Mouse (Mus musculus): ENCODE data around the gene Naa16. TPM values are rescaled to one million over a fixed set of nuclear protein-coding genes. Genes with fewer than 3 reads are reported as not detected.
A peak's percentile ranks its signal among the peaks of the same experiment; 100 is the strongest.
"Not testable (repeated sequence)": the region's sequence is repeated elsewhere in the genome, so short reads cannot be mapped to it uniquely, and the experiment has no call there.

Gene Naa16
- polyA plus RNA-seq (2012; rRNA removed), result 4.6 and 9.1 TPM in 2 replicates
- polyA plus RNA-seq (2014; fragmentation: Nextera tagmentation; extraction: Ambion mirVana), result 24.2 and 26.7 TPM in 2 replicates

DNA sequence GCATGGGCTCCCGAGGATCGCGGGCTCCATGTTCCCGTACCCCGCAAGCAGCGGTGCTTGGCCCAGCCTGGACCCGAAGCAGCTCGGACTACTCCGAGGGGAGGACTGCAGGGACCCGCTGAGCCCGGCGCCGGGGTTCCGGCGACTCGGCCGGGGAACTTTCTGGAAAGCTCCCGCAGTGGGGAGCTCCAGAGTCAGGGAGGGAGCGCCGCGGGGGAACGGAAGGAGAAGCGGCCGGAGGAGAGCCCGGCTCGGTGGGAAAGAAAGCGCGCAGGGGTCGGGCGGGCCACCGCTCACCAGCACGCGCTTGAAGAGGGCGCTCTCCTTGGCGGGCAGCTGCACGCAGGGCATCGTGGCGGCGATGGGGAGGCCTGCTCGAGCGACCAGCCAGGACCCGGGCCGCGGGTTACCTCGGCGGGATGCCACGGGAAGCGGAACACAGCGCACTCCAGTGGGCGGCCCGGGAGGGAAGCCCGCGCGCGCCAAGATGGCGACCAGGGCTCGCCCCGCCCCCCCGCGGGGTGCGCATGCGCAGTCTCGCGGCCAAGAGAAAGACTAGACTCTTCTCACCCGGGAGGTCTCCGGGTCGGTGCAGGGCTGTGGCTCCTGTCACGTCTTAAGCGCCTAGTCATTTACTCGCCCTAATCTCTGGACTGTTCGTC is at the start of gene Naa16:
TSS of gene Naa16 (minus strand) at position 514 of the 662 bp plus-strand sequence.
- H3K36me3 ChIP-seq (replicated peaks; ENCODE audit: control insufficient read depth, insufficient read depth, low read depth), result peaks cover 8% of the 10 kb centered on the region
- peaks cover 13 to 16% of the 10 kb centered on the region in 2 experiments for H3K4me1 ChIP-seq (replicated peaks; ENCODE audit: control insufficient read depth in 2 of 2, insufficient read depth in 2 of 2, low read length in 1 of 2)
- under 1% methylated on average over 71 of the region's 71 CpGs for WGBS (ENCODE audit: insufficient replicate concordance)
- H3K9ac ChIP-seq (replicated peaks), result peak within 1 kb of the TSS; percentile 82
- DNase-seq (ENCODE audit: low read depth in 3 of 3, low spot score in 3 of 3) (peak; percentile 89 to 90 (median 89)), ATAC-seq (ENCODE audit: insufficient read depth) (peak; percentile 93)
- H3K9me3 ChIP-seq (ENCODE audit: control insufficient read depth, low read length), result no peaks in the 10 kb centered on the region
- H3K27ac ChIP-seq, result peak within 1 kb of the TSS; percentile 91
- H3K4me2 ChIP-seq (ENCODE audit: low read depth), result peak within 1 kb of the TSS; percentile 94
- peak within 1 kb of the TSS; percentile 74 to 75 for H3K4me3 ChIP-seq (ENCODE audit: insufficient read depth in 1 of 2, low read depth in 2 of 2, low read length in 2 of 2)
- no peaks in the 10 kb centered on the region for H3K27me3 ChIP-seq (ENCODE audit: control insufficient read depth, insufficient read depth, low read length)
- TF ChIP-seq CTCF (IDR thresholded peaks at IDR 0.05; ENCODE audit: low read depth) (peak; percentile 70), EP300 (IDR thresholded peaks at IDR 0.05; ENCODE audit: low read depth) (no peak)

DNA sequence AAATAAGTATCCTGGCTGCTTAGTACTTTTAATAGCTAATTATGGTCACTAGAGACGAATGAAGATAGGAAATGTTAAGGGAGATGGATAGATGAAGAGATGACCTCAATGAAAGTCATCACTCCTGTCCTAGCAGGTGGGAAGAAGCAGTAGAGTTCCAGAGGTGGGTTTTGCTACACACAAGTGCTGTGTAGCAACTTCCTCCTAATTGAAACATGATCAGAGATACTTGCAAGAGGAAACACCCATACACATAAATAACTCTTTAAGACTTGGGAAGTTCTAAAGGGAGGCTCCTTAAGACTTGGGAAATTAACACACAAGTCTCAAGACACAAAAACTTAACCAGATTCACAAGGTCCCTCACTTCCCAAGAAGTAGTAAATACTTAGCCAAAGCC is 43.5 kb upstream of the Naa16 start:
- DNase-seq (ENCODE audit: low read depth in 3 of 3, low spot score in 3 of 3) (no peak), ATAC-seq (ENCODE audit: insufficient read depth) (no peak)
- no peak overlapping the region for H3K9ac ChIP-seq (replicated peaks)
- no peaks in the 10 kb centered on the region for H3K9me3 ChIP-seq (ENCODE audit: control insufficient read depth, low read length)
- no peaks in the 10 kb centered on the region for H3K36me3 ChIP-seq (replicated peaks; ENCODE audit: control insufficient read depth, insufficient read depth, low read depth)
- no peak overlapping the region for H3K4me2 ChIP-seq (ENCODE audit: low read depth)
- H3K4me3 ChIP-seq (ENCODE audit: insufficient read depth in 1 of 2, low read depth in 2 of 2, low read length in 2 of 2), result no peak overlapping the region
- no peaks in the 10 kb centered on the region for H3K4me1 ChIP-seq (replicated peaks; ENCODE audit: control insufficient read depth in 2 of 2, insufficient read depth in 2 of 2, low read length in 1 of 2)
- TF ChIP-seq CTCF (IDR thresholded peaks at IDR 0.05; ENCODE audit: low read depth) (no peak), EP300 (IDR thresholded peaks at IDR 0.05; ENCODE audit: low read depth) (no peak)
- 37% methylated on average over 1 of the region's 1 CpGs for WGBS (ENCODE audit: insufficient replicate concordance)
- H3K27ac ChIP-seq, result no peak overlapping the region
- H3K27me3 ChIP-seq (ENCODE audit: control insufficient read depth, insufficient read depth, low read length), result no peaks in the 10 kb centered on the region

DNA sequence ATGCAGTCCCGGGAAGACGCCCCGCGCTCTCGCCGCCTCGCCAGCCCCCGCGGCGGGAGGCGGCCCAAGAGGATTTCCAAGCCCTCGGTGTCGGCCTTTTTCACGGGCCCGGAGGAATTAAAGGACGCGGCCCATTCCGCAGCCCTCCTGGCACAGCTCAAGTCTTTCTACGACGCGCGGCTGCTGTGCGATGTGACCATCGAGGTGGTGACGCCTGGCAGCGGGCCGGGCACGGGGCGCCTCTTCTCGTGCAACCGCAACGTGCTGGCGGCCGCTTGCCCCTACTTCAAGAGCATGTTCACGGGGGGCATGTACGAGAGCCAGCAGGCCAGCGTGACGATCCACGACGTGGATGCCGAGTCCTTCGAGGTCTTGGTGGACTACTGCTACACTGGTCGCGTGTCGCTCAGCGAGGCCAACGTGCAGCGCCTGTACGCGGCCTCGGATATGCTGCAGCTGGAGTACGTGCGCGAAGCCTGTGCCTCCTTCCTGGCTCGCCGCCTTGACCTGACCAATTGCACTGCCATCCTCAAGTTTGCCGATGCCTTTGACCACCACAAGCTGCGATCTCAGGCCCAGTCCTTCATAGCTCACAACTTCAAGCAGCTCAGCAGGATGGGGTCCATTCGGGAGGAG is 36.3 kb upstream of the Naa16 start:
- not testable (repeated sequence) for H3K9me3 ChIP-seq (ENCODE audit: control insufficient read depth, low read length); DNase-seq (ENCODE audit: low read depth in 3 of 3, low spot score in 3 of 3); H3K36me3 ChIP-seq (replicated peaks; ENCODE audit: control insufficient read depth, insufficient read depth, low read depth); H3K4me1 ChIP-seq (replicated peaks; ENCODE audit: control insufficient read depth in 2 of 2, insufficient read depth in 2 of 2, low read length in 1 of 2); H3K27me3 ChIP-seq (ENCODE audit: control insufficient read depth, insufficient read depth, low read length)
- Histone ChIP-seq H3K27ac (peak overlapping the region; percentile 91), H3K4me3 (ENCODE audit: insufficient read depth in 1 of 2, low read depth in 2 of 2, low read length in 2 of 2) (peak overlapping the region; percentile 58 to 59; a peak in 3 of 4 replicates), H3K4me2 (ENCODE audit: low read depth) (peak overlapping the region; percentile 55), H3K9ac (replicated peaks) (peak overlapping the region; percentile 66)
- peak; percentile 51 for ATAC-seq (ENCODE audit: insufficient read depth)
- WGBS (ENCODE audit: insufficient replicate concordance), result 77% methylated on average over 6 of the region's 59 CpGs

DNA sequence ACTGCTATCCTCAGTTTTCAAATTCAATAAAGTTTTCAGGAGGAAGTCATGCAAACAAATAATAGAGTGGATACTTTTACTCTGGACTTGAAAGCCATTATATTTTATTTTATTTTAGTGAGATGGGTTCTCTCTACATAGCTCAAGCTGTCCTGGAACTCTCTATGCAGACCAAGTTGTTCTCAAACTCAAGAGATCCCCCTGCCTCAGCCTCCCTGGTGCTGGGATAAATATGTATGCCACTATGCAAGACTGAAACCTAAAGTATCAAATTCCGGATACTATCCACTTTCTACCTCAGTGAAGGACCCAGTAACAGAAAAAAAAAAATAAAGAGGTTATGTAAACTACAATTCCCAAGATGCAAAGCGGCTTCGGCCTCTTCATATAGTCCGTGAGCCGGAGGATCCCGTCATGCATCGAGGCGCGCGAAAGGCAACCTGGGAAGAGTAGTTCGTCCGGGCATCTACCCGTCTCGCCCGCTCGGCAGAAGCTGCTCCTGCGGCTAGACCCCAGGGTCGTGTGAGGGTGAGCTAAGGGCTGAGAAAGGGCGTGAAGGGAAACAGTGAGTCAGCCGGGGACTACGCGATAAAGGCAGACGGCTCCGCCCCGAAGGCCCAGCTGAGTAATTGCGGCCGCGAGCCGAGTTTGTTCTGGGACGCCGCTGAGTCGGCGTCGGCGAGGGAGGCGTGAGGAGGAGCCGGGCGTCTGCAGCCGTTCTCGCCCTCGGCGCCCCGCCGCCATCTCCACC is 35.6 kb upstream of the Naa16 start, which contains the start of gene Kbtbd7:
TSS of gene Kbtbd7 (plus strand) at position 533 of the 751 bp plus-strand sequence.
- H3K27me3 ChIP-seq (ENCODE audit: control insufficient read depth, insufficient read depth, low read length), result no peaks in the 10 kb centered on the region
- no peaks in the 10 kb centered on the region for H3K9me3 ChIP-seq (ENCODE audit: control insufficient read depth, low read length)
- 0% methylated on average over 42 of the region's 44 CpGs for WGBS (ENCODE audit: insufficient replicate concordance)
- peaks cover 0 to 6% of the 10 kb centered on the region in 2 experiments; a peak in 1 of 4 replicates for H3K4me1 ChIP-seq (replicated peaks; ENCODE audit: control insufficient read depth in 2 of 2, insufficient read depth in 2 of 2, low read length in 1 of 2)
- DNase-seq (ENCODE audit: low read depth in 3 of 3, low spot score in 3 of 3) (peak; percentile 92 to 95 (median 94)), ATAC-seq (ENCODE audit: insufficient read depth) (peak; percentile 99)
- peak within 1 kb of the TSS; percentile 58 to 59 for H3K4me3 ChIP-seq (ENCODE audit: insufficient read depth in 1 of 2, low read depth in 2 of 2, low read length in 2 of 2)
- TF ChIP-seq CTCF (IDR thresholded peaks at IDR 0.05; ENCODE audit: low read depth) (no peak), EP300 (IDR thresholded peaks at IDR 0.05; ENCODE audit: low read depth) (peak; percentile 17; the same call in 1 of the 2 replicates)
- peak within 1 kb of the TSS; percentile 91 for H3K27ac ChIP-seq
- H3K9ac ChIP-seq (replicated peaks), result peak within 1 kb of the TSS; percentile 66
- H3K4me2 ChIP-seq (ENCODE audit: low read depth), result peak within 1 kb of the TSS; percentile 55
- no peaks in the 10 kb centered on the region; the same call in 1 of the 2 replicates for H3K36me3 ChIP-seq (replicated peaks; ENCODE audit: control insufficient read depth, insufficient read depth, low read depth)

Data from liver, embryonic 14.5 days (tissue).